Mouse (Mus musculus) CH12.LX (cell line): Measurements from ENCODE around the gene Musk. TPM values are rescaled to one million over a fixed set of nuclear protein-coding genes. Genes with fewer than 3 reads are reported as not detected.

Experiments
- DNase-seq: peaks from one replicate; pipeline ENCODE4 v3.0.0-alpha.2; 2013; ENCODE audit errors: extremely low read depth
- H3K27ac ChIP-seq: 2 replicates; pipeline ENCODE4 v1.5.1; 2012; ENCODE audit warnings: low read depth, mild to moderate bottlenecking, control low read depth, moderate library complexity; ENCODE audit not compliant: insufficient read depth
- H3K27me3 ChIP-seq: replicated peaks from 2 replicates; pipeline ENCODE3; 2012; ENCODE audit warnings: inconsistent platforms
- H3K36me3 ChIP-seq, 2 experiments: replicated peaks in 1 of 2; 2 replicates each; pipeline versions ENCODE3 to v1.6.1; 2012; ENCODE audit warnings: inconsistent platforms in 1 of 2, low read length in 1 of 2, mild to moderate bottlenecking in 1 of 2, mixed read lengths in 1 of 2, moderate library complexity in 1 of 2; ENCODE audit not compliant: control insufficient read depth in 1 of 2, insufficient read depth in 1 of 2
- H3K4me1 ChIP-seq, 2 experiments: 2 replicates each; pipeline ENCODE4 v1.6.1; 2012; ENCODE audit warnings: inconsistent platforms in 1 of 2, moderate library complexity in 1 of 2; ENCODE audit not compliant: insufficient read depth in 2 of 2, control insufficient read depth in 1 of 2
- H3K4me2 ChIP-seq: 2 replicates; pipeline ENCODE4 v1.6.1; 2012; ENCODE audit warnings: low read depth, mild to moderate bottlenecking, control low read depth; ENCODE audit not compliant: poor library complexity, insufficient read depth, severe bottlenecking
- H3K4me3 ChIP-seq, 3 experiments: fragments of 150-350 bp in 1 of 3; sonication (generic) in 1 of 3; replicated peaks in 1 of 3; 2 replicates each; pipeline versions ENCODE3 to v1.5.1; 2011 to 2012; ENCODE audit warnings: low read depth in 2 of 3, low read length in 2 of 3, mild to moderate bottlenecking in 2 of 3, moderate library complexity in 2 of 3, control low read depth in 1 of 3, improper control_type of control experiment in 1 of 3, inconsistent platforms in 1 of 3, mixed read lengths in 1 of 3; ENCODE audit not compliant: poor library complexity in 1 of 3
- H3K79me2 ChIP-seq: replicated peaks from 2 replicates; pipeline ENCODE4 v1.6.1; 2012; ENCODE audit warnings: mild to moderate bottlenecking, moderate library complexity; ENCODE audit not compliant: control insufficient read depth, poor library complexity, insufficient read depth, severe bottlenecking; ENCODE audit errors: extremely low read depth
- H3K9ac ChIP-seq: 2 replicates; pipeline ENCODE4 v1.6.1; 2012; ENCODE audit warnings: low read depth, mild to moderate bottlenecking, control low read depth, moderate library complexity; ENCODE audit not compliant: insufficient read depth
- H3K9me3 ChIP-seq: replicated peaks from 2 replicates; pipeline ENCODE3; 2012; ENCODE audit warnings: low read length, inconsistent platforms, mixed read lengths
- CHD2 ChIP-seq: IDR thresholded peaks from 2 replicates; pipeline ENCODE4 v1.6.1; 2011; ENCODE audit warnings: low read length, improper control_type of control experiment
- CTCF ChIP-seq, 2 experiments: IDR thresholded peaks in 1 of 2; conservative IDR thresholded peaks in 1 of 2; 2 replicates each; pipeline ENCODE4 v1.5.1; 2011 to 2012; ENCODE audit warnings: low read depth in 2 of 2, low read length in 2 of 2, improper control_type of control experiment in 1 of 2, inconsistent platforms in 1 of 2, mild to moderate bottlenecking in 1 of 2, moderate library complexity in 1 of 2
- E2F4 ChIP-seq: IDR thresholded peaks from 2 replicates; pipeline ENCODE4 v1.6.1; 2011; ENCODE audit warnings: low read depth, low read length, improper control_type of control experiment; ENCODE audit not compliant: insufficient replicate concordance
- EP300 ChIP-seq: IDR thresholded peaks from 2 replicates; pipeline ENCODE4 v1.6.1; 2011; ENCODE audit warnings: low read length, improper control_type of control experiment
- IRF4 ChIP-seq: IDR thresholded peaks from 2 replicates; pipeline ENCODE4 v1.6.1; 2014; ENCODE audit warnings: low read depth, mild to moderate bottlenecking, inconsistent platforms, low read length, improper control_type of control experiment
- MEF2A ChIP-seq: IDR thresholded peaks from 2 replicates; pipeline ENCODE4 v1.6.1; 2014; ENCODE audit warnings: low read depth, mild to moderate bottlenecking, inconsistent platforms, low read length, improper control_type of control experiment, borderline replicate concordance
- MYC ChIP-seq: IDR thresholded peaks from 2 replicates; pipeline ENCODE4 v1.6.1; 2011; ENCODE audit warnings: low read depth, mild to moderate bottlenecking, improper control_type of control experiment, low read length
- NELFE ChIP-seq: IDR thresholded peaks from 2 replicates; pipeline ENCODE4 v1.6.1; 2011; ENCODE audit warnings: low read depth, low read length, improper control_type of control experiment
- PAX5 ChIP-seq: IDR thresholded peaks from 2 replicates; pipeline ENCODE4 v1.6.1; 2012; ENCODE audit warnings: low read length, inconsistent platforms, mixed read lengths
- POLR2A ChIP-seq: IDR thresholded peaks from 2 replicates; pipeline ENCODE4 v1.6.1; 2011; ENCODE audit warnings: low read depth, mild to moderate bottlenecking, improper control_type of control experiment, low read length
- RAD21 ChIP-seq: IDR thresholded peaks from 2 replicates; pipeline ENCODE4 v1.6.1; 2011; ENCODE audit warnings: low read depth, mild to moderate bottlenecking, low read length, improper control_type of control experiment, moderate library complexity
- RCOR1 ChIP-seq: conservative IDR thresholded peaks from 2 replicates; pipeline ENCODE4 v1.6.1; 2012; ENCODE audit warnings: low read depth, mild to moderate bottlenecking, inconsistent platforms, low read length, improper control_type of control experiment
- SMC3 ChIP-seq: IDR thresholded peaks from 2 replicates; pipeline ENCODE4 v1.6.1; 2011; ENCODE audit warnings: low read depth, low read length, improper control_type of control experiment
- ZC3H11A ChIP-seq: IDR thresholded peaks from 2 replicates; pipeline ENCODE4 v1.6.1; 2012; ENCODE audit warnings: low read depth, mild to moderate bottlenecking, inconsistent platforms, low read length, improper control_type of control experiment
- ZKSCAN1 ChIP-seq: IDR thresholded peaks from 2 replicates; pipeline ENCODE4 v1.6.1; 2012; ENCODE audit warnings: low read depth, inconsistent platforms, low read length, improper control_type of control experiment, borderline replicate concordance
- dilution Hi-C: fragments of 300-500 bp; cut with MboI; formaldehyde crosslinking; loops from 2 replicates; pipeline ENCODE4 v1.14.3; 2020; ENCODE audit warnings: low sequenced_read_pairs; ENCODE audit not compliant: extremely low pct_unique_long_range_greater_than_20kb, extremely low pct_ligation_motif_present
- in situ Hi-C: fragments of 300-500 bp; cut with MboI; formaldehyde crosslinking; loops from 3 replicates; pipeline ENCODE4 v1.14.3; 2019; ENCODE audit warnings: low sequenced_read_pairs, low pct_ligation_motif_present, low pct_unique_long_range_greater_than_20kb, mixed read lengths
- polyA plus RNA-seq: library from polyadenylated mRNA; unstranded; fragments of >175 nt; gene quantifications from 2 replicates; pipeline ENCODE4 v1.2.1, GENCODE M21; 2012; ENCODE audit warnings: low read depth; ENCODE audit not compliant: insufficient read length
- total RNA-seq, 2 experiments: library from RNA; depleted of rRNA; stranded (reverse); fragments of 300-350 nt in 1 of 2; fragments of >200 nt in 1 of 2; gene quantifications; 2 replicates each; pipeline ENCODE4 v1.2.3; 2012 to 2014

Musk gene
- total and polyA plus RNA-seq, 3 experiments = not detected

DNA sequence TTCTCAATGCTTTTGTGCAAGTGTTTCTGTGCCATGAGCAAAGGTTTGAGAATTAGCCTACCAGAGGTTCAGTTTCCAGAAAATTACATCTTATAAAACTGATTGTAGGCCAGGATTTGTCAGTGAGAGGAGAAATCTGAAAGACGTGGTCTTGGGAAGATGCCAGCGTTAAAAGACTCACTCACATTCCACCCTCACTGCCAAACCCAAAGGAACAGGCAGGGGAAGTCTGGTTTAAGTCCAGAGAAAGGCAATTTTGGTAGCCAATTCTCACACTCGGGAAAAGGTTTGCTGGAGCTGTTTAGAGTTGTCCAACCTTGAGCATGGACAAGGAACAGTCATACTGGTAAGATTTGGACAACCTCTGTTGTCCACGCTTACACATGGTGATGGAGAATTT, 131.6 kb downstream of the Musk start:
- dilution Hi-C loops = no loop called here
- H3K27me3 ChIP-seq = no peaks in the 10 kb centered on the region
- H3K4me3 ChIP-seq = no peak overlapping the region
- H3K9ac ChIP-seq = no peak overlapping the region
- no peak overlapping the region for H3K4me2 ChIP-seq
- no peak for DNase-seq
- no peaks in the 10 kb centered on the region for H3K36me3 ChIP-seq
- H3K79me2 ChIP-seq = no peaks in the 10 kb centered on the region
- in situ Hi-C loops = no loop called here
- TF ChIP-seq CHD2 = no peak
- H3K27ac ChIP-seq = no peak overlapping the region
- peaks cover 5% of the 10 kb centered on the region for H3K9me3 ChIP-seq
- H3K4me1 ChIP-seq = no peaks in the 10 kb centered on the region

DNA sequence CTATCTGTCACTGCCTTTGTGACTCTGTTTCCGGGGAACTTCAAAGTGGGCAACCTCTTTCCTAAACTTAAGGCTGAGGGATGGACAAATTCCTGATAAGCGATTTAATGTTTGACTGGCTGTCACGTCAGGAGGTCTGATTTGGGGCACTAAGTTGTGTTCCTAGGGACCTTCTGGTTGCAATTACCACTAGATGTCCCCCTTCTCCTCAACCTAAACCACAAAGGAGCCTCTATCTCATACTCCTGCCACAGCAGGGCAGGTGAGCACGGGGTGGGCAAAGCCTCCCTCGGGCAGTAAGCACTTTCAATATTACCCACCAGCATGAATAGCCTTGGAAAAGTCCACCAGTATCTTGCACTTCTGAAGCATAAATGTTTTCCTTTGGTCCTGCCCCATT, 133.5 kb downstream of the Musk start:
- Histone ChIP-seq H3K36me3 (no peaks in the 10 kb centered on the region), H3K4me1 (peaks cover 0 to 11% of the 10 kb centered on the region in 2 experiments; a peak in 1 of 4 replicates), H3K27me3 (no peaks in the 10 kb centered on the region), H3K4me2 (peak overlapping the region; percentile 31; the same call in 1 of the 2 replicates), H3K9me3 (peaks cover 5% of the 10 kb centered on the region), H3K4me3 (no peak overlapping the region), H3K9ac (no peak overlapping the region), H3K79me2 (no peaks in the 10 kb centered on the region), H3K27ac (no peak overlapping the region)
- dilution Hi-C loops = no loop called here
- no peak for DNase-seq
- peak in 1 of 2 experiments; percentile 61; a peak in 2 of 4 replicates for TF ChIP-seq CTCF (conservative IDR thresholded peaks at IDR 0.05 in 1 of 2, IDR thresholded peaks at IDR 0.05 in 1 of 2; ENCODE audit: low read depth in 2 of 2, low read length in 2 of 2)
- TF ChIP-seq EP300 = no peak
- TF ChIP-seq RAD21 = peak; percentile 60
- peak; percentile 60 for TF ChIP-seq SMC3
- 0 out of 2 replicates have a peak, but pooled peaks have one; percentile 4 for TF ChIP-seq ZC3H11A
- in situ Hi-C loops = no loop called here

DNA sequence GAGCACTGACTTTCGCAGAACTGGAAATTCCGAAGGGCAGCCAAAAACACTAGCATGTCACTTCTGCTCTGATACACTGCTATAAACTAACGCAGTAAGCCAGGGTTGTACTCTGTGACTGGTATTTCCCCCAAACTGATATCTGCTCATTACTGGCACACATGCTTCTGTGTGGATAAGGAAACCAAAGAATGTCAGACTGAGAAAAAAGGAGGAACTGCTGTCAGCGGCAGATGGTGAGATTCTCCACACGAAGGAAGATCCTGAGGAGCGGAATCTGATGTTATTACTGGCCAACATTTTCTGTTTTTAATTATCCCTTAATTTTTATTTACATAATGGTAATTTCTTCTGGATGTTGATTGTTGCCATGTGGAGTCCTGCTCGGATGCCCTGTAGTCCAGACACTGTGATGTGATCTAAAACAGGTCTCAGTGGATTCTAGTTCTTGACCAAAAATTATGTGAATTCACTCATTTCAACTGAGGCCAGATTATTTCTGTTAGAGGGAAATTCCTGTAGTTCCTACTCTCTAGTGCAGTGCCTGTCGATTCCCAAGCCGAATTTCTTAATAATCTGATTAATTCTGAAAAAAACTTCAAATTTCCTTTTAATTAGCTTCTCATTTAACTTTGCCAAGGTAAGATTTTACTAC, 137.6 kb downstream of the Musk start:
- TF ChIP-seq POLR2A (no peak), ZKSCAN1 (no peak), MYC (no peak), CTCF (conservative IDR thresholded peaks at IDR 0.05 in 1 of 2, IDR thresholded peaks at IDR 0.05 in 1 of 2; ENCODE audit: low read depth in 2 of 2, low read length in 2 of 2) (no peak), E2F4 (no peak), PAX5 (no peak), MEF2A (no peak), RCOR1 (no peak), SMC3 (no peak), IRF4 (no peak), NELFE (no peak), ZC3H11A (no peak)
- TF ChIP-seq, all 38 proteins: peak for 0
- H3K36me3 ChIP-seq = no peaks in the 10 kb centered on the region
- no peaks in the 10 kb centered on the region for H3K79me2 ChIP-seq
- dilution Hi-C loops = no loop called here
- H3K27me3 ChIP-seq = no peaks in the 10 kb centered on the region
- DNase-seq = peak; percentile 27
- no peak overlapping the region for H3K9ac ChIP-seq
- no peak overlapping the region for H3K4me3 ChIP-seq
- in situ Hi-C loops = no loop called here
- peaks cover 5% of the 10 kb centered on the region for H3K9me3 ChIP-seq
- H3K4me1 ChIP-seq = peaks cover 0 to 11% of the 10 kb centered on the region in 2 experiments; a peak in 1 of 4 replicates
- H3K27ac ChIP-seq = no peak overlapping the region
- H3K4me2 ChIP-seq = peak overlapping the region; percentile 50
